Mouse (Mus musculus): Measurements from ENCODE around the gene E2f8. TPM values are rescaled to one million over a fixed set of nuclear protein-coding genes. Genes with fewer than 3 reads are reported as not detected.
A peak's percentile ranks its signal among the peaks of the same experiment; 100 is the strongest.

Gene E2f8
- polyA plus RNA-seq, 1 experiment from 2014 or later = 14.6 TPM

DNA sequence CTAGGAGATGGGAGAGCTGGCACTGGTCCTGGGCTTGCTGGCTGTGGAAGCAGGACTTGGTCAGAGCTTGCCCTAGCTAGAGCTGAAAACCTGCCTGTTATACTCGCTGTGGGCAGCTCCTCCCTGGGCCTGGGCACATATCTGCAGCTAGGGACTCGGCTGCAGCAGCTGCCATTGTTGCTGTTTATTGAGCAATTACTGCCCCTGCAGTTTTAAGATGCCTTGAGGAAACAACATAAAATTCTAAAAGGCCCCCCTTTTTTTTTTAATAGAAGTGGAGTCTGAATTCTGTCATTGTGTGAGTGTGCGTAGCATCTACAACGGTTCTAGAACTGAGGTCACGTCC is 2.8 kb upstream of the E2f8 start:
- Histone ChIP-seq H3K27me3 (ENCODE audit: control insufficient read depth, insufficient read depth, low read length) (no peaks in the 10 kb centered on the region; the same call in 1 of the 2 replicates), H3K9me3 (ENCODE audit: control insufficient read depth, low read length) (no peaks in the 10 kb centered on the region), H3K36me3 (ENCODE audit: control insufficient read depth, insufficient read depth, low read length) (no peaks in the 10 kb centered on the region), H3K9ac (ENCODE audit: low read length) (no peak overlapping the region), H3K27ac (replicated peaks; ENCODE audit: low read depth, low read length) (no peak overlapping the region), H3K4me1 (ENCODE audit: control insufficient read depth, insufficient read depth, low read length) (peaks cover 7% of the 10 kb centered on the region), H3K4me2 (ENCODE audit: low read depth, severe bottlenecking) (no peak overlapping the region), H3K4me3 (ENCODE audit: low read depth, low read length) (no peak overlapping the region)
- DNase-seq (ENCODE audit: low spot score) (no peak), ATAC-seq (ENCODE audit: insufficient number of reproducible peaks, low FRiP score, low TSS enrichment, low read depth) (no peak)
- 52% methylated on average over 5 of the region's 5 CpGs for WGBS

GRCm38 (mm10) chr7:48883525-48884265 is 2.3 kb upstream of the E2f8 start:
- ATAC-seq (ENCODE audit: insufficient number of reproducible peaks, low FRiP score, low TSS enrichment, low read depth) (no peak), DNase-seq (ENCODE audit: low spot score) (no peak)
- Histone ChIP-seq H3K4me1 (ENCODE audit: control insufficient read depth, insufficient read depth, low read length) (peaks cover 8% of the 10 kb centered on the region), H3K9ac (ENCODE audit: low read length) (no peak overlapping the region), H3K36me3 (ENCODE audit: control insufficient read depth, insufficient read depth, low read length) (no peaks in the 10 kb centered on the region), H3K27me3 (ENCODE audit: control insufficient read depth, insufficient read depth, low read length) (no peaks in the 10 kb centered on the region; the same call in 1 of the 2 replicates), H3K9me3 (ENCODE audit: control insufficient read depth, low read length) (no peaks in the 10 kb centered on the region), H3K27ac (replicated peaks; ENCODE audit: low read depth, low read length) (no peak overlapping the region), H3K4me2 (ENCODE audit: low read depth, severe bottlenecking) (no peak overlapping the region), H3K4me3 (ENCODE audit: low read depth, low read length) (no peak overlapping the region)
- WGBS = 84% methylated on average over 4 of the region's 4 CpGs

GRCm38 (mm10) chr7:48881971-48882609 is 694 bp upstream of the E2f8 start:
- WGBS = 2% methylated on average over 28 of the region's 28 CpGs
- H3K36me3 ChIP-seq (ENCODE audit: control insufficient read depth, insufficient read depth, low read length) = 0 out of 2 replicates have a peak, but pooled peaks cover 2% of the 10 kb centered on the region

DNA sequence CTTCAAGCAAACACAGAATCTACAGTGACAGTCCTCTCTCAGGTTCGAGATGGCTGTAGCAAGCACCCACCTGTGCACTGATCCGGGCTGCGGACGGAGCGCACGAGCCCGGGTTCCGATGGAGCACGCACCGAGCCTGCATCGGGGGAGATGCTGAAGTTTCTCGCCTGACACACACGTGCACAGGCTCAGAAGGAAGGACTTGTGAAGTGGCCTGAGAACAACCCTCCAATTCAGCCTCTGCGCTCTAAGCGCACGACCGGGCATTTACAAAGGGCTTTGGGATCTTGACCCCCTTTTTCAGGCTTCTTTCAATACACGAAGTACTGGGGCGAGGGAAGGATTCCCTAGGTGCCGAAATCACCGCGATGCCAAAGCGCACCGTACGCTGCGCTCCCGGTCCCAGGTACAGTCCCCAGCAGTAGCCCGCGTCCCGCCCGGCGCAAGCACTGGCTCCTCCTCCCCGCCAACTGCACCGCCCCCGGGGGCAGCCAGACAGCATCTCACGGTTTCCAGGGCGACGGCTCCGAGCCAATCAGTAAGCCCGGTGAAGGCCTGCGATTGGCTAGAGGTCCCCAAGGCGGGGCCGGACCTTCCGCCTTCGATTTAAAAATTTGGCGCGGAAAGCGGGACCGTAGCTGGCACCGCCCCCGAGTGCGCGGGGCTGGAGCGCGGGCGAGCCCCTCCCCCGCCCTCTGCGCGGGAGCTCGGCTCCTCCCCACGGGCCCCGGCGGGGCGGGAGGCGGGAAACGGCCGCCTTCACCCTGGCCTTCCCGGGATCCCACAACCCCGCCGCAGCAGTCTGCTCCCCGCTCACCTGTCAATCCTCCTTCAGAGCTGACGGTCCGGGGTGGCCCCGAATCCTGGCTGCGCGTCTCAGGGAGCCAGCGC is 560 bp downstream of the E2f8 start:
- ATAC-seq (ENCODE audit: insufficient number of reproducible peaks, low FRiP score, low TSS enrichment, low read depth) (peak; percentile 97), DNase-seq (ENCODE audit: low spot score) (peak; percentile 98)
- Histone ChIP-seq H3K36me3 (ENCODE audit: control insufficient read depth, insufficient read depth, low read length) (0 out of 2 replicates have a peak, but pooled peaks cover 2% of the 10 kb centered on the region), H3K9me3 (ENCODE audit: control insufficient read depth, low read length) (no peaks in the 10 kb centered on the region), H3K4me2 (ENCODE audit: low read depth, severe bottlenecking) (peak overlapping the region; percentile 75), H3K4me1 (ENCODE audit: control insufficient read depth, insufficient read depth, low read length) (peaks cover 7% of the 10 kb centered on the region; the same call in 1 of the 2 replicates), H3K27ac (replicated peaks; ENCODE audit: low read depth, low read length) (peak overlapping the region; percentile 69; the same call in 1 of the 2 replicates), H3K27me3 (ENCODE audit: control insufficient read depth, insufficient read depth, low read length) (no peaks in the 10 kb centered on the region; the same call in 1 of the 2 replicates), H3K9ac (ENCODE audit: low read length) (peak overlapping the region; percentile 85), H3K4me3 (ENCODE audit: low read depth, low read length) (peak overlapping the region; percentile 77)
- under 1% methylated on average over 59 of the region's 77 CpGs for WGBS

More at GRCm38 (mm10) chr7:48881971-48882609, 694 bp upstream of the E2f8 start:
- ATAC-seq (ENCODE audit: insufficient number of reproducible peaks, low FRiP score, low TSS enrichment, low read depth) (no peak), DNase-seq (ENCODE audit: low spot score) (peak; percentile 61)
- Histone ChIP-seq H3K9me3 (ENCODE audit: control insufficient read depth, low read length) (no peaks in the 10 kb centered on the region), H3K27ac (replicated peaks; ENCODE audit: low read depth, low read length) (no peak overlapping the region), H3K4me1 (ENCODE audit: control insufficient read depth, insufficient read depth, low read length) (peaks cover 7% of the 10 kb centered on the region; the same call in 1 of the 2 replicates), H3K27me3 (ENCODE audit: control insufficient read depth, insufficient read depth, low read length) (no peaks in the 10 kb centered on the region; the same call in 1 of the 2 replicates), H3K9ac (ENCODE audit: low read length) (peak overlapping the region; percentile 61), H3K4me3 (ENCODE audit: low read depth, low read length) (peak overlapping the region; percentile 77), H3K4me2 (ENCODE audit: low read depth, severe bottlenecking) (peak overlapping the region; percentile 75)

DNA sequence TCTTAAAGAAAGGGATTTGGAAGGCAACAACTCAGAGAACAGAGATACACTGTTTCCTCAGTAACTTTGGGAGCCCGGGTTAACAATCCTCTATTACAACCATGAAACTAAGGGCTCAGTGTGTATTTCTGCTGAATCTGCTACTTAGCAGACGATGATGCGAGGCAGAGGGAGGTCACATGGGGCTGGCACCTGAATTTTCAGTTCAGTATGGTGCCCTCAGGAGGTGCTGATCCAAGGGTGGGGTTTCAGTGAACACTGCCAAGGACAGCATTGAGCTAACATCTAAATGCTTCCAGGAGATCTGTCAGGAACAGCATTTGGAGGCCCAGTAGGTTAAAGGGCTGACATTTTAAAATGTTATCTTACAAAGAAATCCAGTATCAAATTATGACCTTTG is 1.8 kb downstream of the E2f8 start:
- 0 out of 2 replicates have a peak overlapping the region, but pooled peaks have one; percentile 0 for H3K4me3 ChIP-seq (ENCODE audit: low read depth, low read length)
- 76% methylated on average over 3 of the region's 3 CpGs for whole genome bisulfite sequencing
- H3K9me3 ChIP-seq (ENCODE audit: control insufficient read depth, low read length) = no peaks in the 10 kb centered on the region
- no peak overlapping the region for H3K9ac ChIP-seq (ENCODE audit: low read length)
- peaks cover 8% of the 10 kb centered on the region for H3K36me3 ChIP-seq (ENCODE audit: control insufficient read depth, insufficient read depth, low read length)
- peak overlapping the region; percentile 20; the same call in 1 of the 2 replicates for H3K4me2 ChIP-seq (ENCODE audit: low read depth, severe bottlenecking)
- DNase-seq (ENCODE audit: low spot score) = no peak
- no peaks in the 10 kb centered on the region; the same call in 1 of the 2 replicates for H3K27me3 ChIP-seq (ENCODE audit: control insufficient read depth, insufficient read depth, low read length)
- H3K27ac ChIP-seq (replicated peaks; ENCODE audit: low read depth, low read length) = no peak overlapping the region
- ATAC-seq (ENCODE audit: insufficient number of reproducible peaks, low FRiP score, low TSS enrichment, low read depth) = no peak
- H3K4me1 ChIP-seq (ENCODE audit: control insufficient read depth, insufficient read depth, low read length) = peaks cover 7% of the 10 kb centered on the region; the same call in 1 of the 2 replicates

DNA sequence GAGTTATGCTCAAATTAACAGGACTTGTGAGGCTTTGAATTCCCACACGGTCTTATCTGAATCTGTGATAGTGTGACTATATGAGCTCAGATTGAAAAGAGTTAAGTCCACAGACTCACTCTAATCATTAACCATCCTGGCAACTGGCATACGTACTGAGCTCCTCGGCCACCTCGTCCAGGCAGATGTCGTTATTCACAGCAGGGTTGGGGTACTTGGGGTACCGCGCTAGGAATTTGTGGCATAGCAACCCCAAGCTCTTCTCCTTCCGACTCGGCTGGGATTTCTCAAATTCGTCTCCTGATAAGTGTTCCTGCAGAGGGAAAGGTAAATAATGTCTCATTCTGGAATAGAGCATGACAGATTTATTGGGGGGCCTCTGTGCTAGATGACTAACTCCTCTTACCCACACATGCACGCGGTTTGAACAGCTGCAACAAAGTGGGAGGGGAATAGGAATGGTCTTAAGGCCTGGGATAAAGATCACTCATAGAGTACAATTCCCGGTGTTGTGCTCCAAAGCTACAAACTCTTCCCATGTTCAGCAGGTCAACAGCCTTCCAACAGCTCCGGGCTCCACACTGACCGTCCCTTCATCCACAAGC is 3.5 kb downstream of the E2f8 start:
- ATAC-seq (ENCODE audit: insufficient number of reproducible peaks, low FRiP score, low TSS enrichment, low read depth) (no peak), DNase-seq (ENCODE audit: low spot score) (no peak)
- peaks cover 3% of the 10 kb centered on the region; the same call in 1 of the 2 replicates for H3K4me1 ChIP-seq (ENCODE audit: control insufficient read depth, insufficient read depth, low read length)
- H3K36me3 ChIP-seq (ENCODE audit: control insufficient read depth, insufficient read depth, low read length) = peaks cover 13% of the 10 kb centered on the region
- no peak overlapping the region for H3K4me2 ChIP-seq (ENCODE audit: low read depth, severe bottlenecking)
- H3K9ac ChIP-seq (ENCODE audit: low read length) = no peak overlapping the region
- WGBS = 80% methylated on average over 15 of the region's 15 CpGs
- no peaks in the 10 kb centered on the region for H3K9me3 ChIP-seq (ENCODE audit: control insufficient read depth, low read length)
- no peak overlapping the region for H3K27ac ChIP-seq (replicated peaks; ENCODE audit: low read depth, low read length)
- H3K4me3 ChIP-seq (ENCODE audit: low read depth, low read length) = no peak overlapping the region
- H3K27me3 ChIP-seq (ENCODE audit: control insufficient read depth, insufficient read depth, low read length) = no peaks in the 10 kb centered on the region; the same call in 1 of the 2 replicates

DNA sequence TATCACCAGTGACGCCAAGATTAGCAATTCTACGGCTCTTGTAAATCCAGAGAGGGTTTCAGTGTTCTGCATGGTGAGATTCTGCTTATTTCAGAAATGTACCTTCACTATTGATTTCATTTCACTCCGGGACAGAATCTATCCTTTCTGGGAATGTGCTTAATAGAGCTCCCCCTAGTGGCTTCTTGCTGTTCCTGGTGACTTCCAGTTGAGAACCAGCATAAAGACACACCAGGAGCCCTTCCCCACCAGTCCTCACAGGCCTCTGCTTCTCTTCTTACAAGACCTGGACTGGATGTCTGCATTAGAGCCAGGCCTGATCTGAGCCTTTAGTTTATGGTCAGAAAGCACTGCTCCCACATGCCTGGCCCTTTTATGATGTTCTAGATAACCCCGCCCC is 4.9 kb downstream of the E2f8 start:
- H3K9ac ChIP-seq (ENCODE audit: low read length) = no peak overlapping the region
- H3K27me3 ChIP-seq (ENCODE audit: control insufficient read depth, insufficient read depth, low read length) = no peaks in the 10 kb centered on the region
- peaks cover 3% of the 10 kb centered on the region; the same call in 1 of the 2 replicates for H3K4me1 ChIP-seq (ENCODE audit: control insufficient read depth, insufficient read depth, low read length)
- 78% methylated on average over 4 of the region's 4 CpGs for WGBS
- no peak overlapping the region for H3K27ac ChIP-seq (replicated peaks; ENCODE audit: low read depth, low read length)
- no peak overlapping the region for H3K4me3 ChIP-seq (ENCODE audit: low read depth, low read length)
- DNase-seq (ENCODE audit: low spot score) (peak; percentile 56), ATAC-seq (ENCODE audit: insufficient number of reproducible peaks, low FRiP score, low TSS enrichment, low read depth) (no peak)
- H3K4me2 ChIP-seq (ENCODE audit: low read depth, severe bottlenecking) = no peak overlapping the region
- H3K9me3 ChIP-seq (ENCODE audit: control insufficient read depth, low read length) = no peaks in the 10 kb centered on the region
- H3K36me3 ChIP-seq (ENCODE audit: control insufficient read depth, insufficient read depth, low read length) = peaks cover 18% of the 10 kb centered on the region
